In the genomic region with DNA sequence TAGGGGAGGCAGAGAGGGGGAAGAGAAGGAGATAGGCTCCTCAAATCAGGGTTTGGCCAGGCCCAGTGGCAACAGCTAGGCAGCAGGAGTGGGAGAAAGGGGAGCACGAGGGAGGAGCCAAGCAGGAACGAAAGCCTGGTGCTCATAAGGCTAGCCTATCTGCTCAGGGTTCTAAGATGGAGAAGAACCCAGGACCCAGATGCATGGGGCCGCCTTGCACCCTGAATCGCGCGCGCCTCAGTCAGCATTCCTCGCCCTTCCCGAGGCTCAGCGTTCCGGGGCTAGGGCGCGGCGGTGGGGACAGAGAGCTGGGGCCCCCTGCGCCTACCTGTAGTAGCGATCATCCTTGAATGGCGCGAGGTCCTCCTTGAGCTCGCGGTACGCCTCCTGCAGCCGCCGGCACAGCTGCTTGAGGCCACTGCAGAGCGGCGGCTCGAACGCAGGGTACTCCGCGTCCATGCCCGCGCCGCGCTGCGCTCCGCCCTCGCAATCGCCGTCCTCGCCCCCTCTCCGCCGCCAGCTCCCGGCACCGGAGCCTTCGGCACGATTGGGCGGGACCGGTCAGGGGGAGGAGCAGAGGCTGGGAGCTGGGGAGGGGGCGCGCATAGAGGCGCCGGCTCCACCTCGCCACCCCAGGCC, we compare ENCODE assay signal across 8 mouse cellular contexts.
DNase-seq lines count a peak whose midpoint lies in the region; ATAC-seq and TF ChIP-seq lines count a peak whose summit lies in the region.
"Not testable (repeated sequence)": the region's sequence is repeated elsewhere in the genome, so short reads cannot be mapped to it uniquely, and the experiment has no call there.

No protein-coding gene starts in this region.

- H3K9me3 ChIP-seq in E14TG2a.4 (ENCODE audit: low read length), result peaks cover 22% of the 10 kb centered on the region
- H3K9me3 ChIP-seq in forebrain, embryonic 14.5 days (replicated peaks; ENCODE audit: control insufficient read depth, low read length); hindbrain, embryonic 10.5 days; limb, embryonic 13.5 days; midbrain, embryonic 12.5 days: not testable (repeated sequence)

- not testable (repeated sequence) for H3K27ac ChIP-seq in forebrain, embryonic 14.5 days (ENCODE audit: low read depth, low read length); hindbrain, embryonic 10.5 days; limb, embryonic 13.5 days; midbrain, embryonic 12.5 days (replicated peaks)

- ATAC-seq in forebrain, embryonic 14.5 days, result peak; percentile 81
- peak; percentile 52; the same call in 1 of the 2 replicates for ATAC-seq in limb, embryonic 13.5 days (ENCODE audit: low FRiP score, low read depth)
- ATAC-seq in midbrain, embryonic 12.5 days (ENCODE audit: low FRiP score, low read depth), result peak; percentile 65

- peak overlapping the region; percentile 50 for H3K9ac ChIP-seq in forebrain, embryonic 14.5 days (ENCODE audit: low read length)
- not testable (repeated sequence) for H3K9ac ChIP-seq in limb, embryonic 13.5 days; midbrain, embryonic 12.5 days (replicated peaks)

- DNase-seq in cerebellum, adult 9-11 months, result peak; percentile 81
- peak; percentile 51 for DNase-seq in forebrain, embryonic 14.5 days (ENCODE audit: low spot score)
- DNase-seq in hindbrain, embryonic 10.5 days (ENCODE audit: low spot score), result not testable (repeated sequence)
- peak; percentile 43 to 52 for DNase-seq in layer of hippocampus, adult 18-20 months (ENCODE audit: low spot score in 2 of 2)
- peak; percentile 76 to 85 for DNase-seq in right cerebral cortex, postnatal 10 days (ENCODE audit: low spot score in 2 of 2)

- not testable (repeated sequence) for TF ChIP-seq CTCF in E14TG2a.4 (conservative IDR thresholded peaks at IDR 0.05; ENCODE audit: low read length)

- H3K4me1 ChIP-seq in E14TG2a.4 (replicated peaks; ENCODE audit: low read depth, low read length), result peaks cover 10% of the 10 kb centered on the region
- not testable (repeated sequence) for H3K4me1 ChIP-seq in forebrain, embryonic 14.5 days (ENCODE audit: control insufficient read depth, insufficient read depth, low read length); hindbrain, embryonic 10.5 days (replicated peaks); limb, embryonic 13.5 days; midbrain, embryonic 12.5 days

- not testable (repeated sequence) for H3K36me3 ChIP-seq in E14TG2a.4 (ENCODE audit: insufficient read depth, low read length); forebrain, embryonic 14.5 days (ENCODE audit: control insufficient read depth, insufficient read depth, low read length); hindbrain, embryonic 10.5 days; limb, embryonic 13.5 days; midbrain, embryonic 12.5 days

- 0% methylated on average over 20 of the region's 52 CpGs for WGBS in forebrain, embryonic 14.5 days
- WGBS in hindbrain, embryonic 10.5 days, result under 1% methylated on average over 23 of the region's 52 CpGs
- under 1% methylated on average over 25 of the region's 52 CpGs for WGBS in limb, embryonic 13.5 days
- WGBS in midbrain, embryonic 12.5 days, result under 1% methylated on average over 25 of the region's 52 CpGs

- H3K4me3 ChIP-seq in E14TG2a.4 (replicated peaks; ENCODE audit: low read length), result peak overlapping the region; percentile 80
- H3K4me3 ChIP-seq in forebrain, embryonic 14.5 days (ENCODE audit: low read depth, low read length), result peak overlapping the region; percentile 31
- peak overlapping the region; percentile 45 for H3K4me3 ChIP-seq in hindbrain, embryonic 10.5 days
- H3K4me3 ChIP-seq in limb, embryonic 13.5 days, result peak overlapping the region; percentile 32
- H3K4me3 ChIP-seq in midbrain, embryonic 12.5 days, result peak overlapping the region; percentile 37

- peaks cover 10% of the 10 kb centered on the region for H3K27me3 ChIP-seq in E14TG2a.4 (ENCODE audit: insufficient read depth, low read length)
- H3K27me3 ChIP-seq in forebrain, embryonic 14.5 days (replicated peaks; ENCODE audit: control insufficient read depth, insufficient read depth, low read length), result not testable (repeated sequence)
- H3K27me3 ChIP-seq in hindbrain, embryonic 10.5 days (ENCODE audit: insufficient read depth, poor library complexity, severe bottlenecking), result peaks cover 12% of the 10 kb centered on the region
- peaks cover 20% of the 10 kb centered on the region for H3K27me3 ChIP-seq in limb, embryonic 13.5 days
- H3K27me3 ChIP-seq in midbrain, embryonic 12.5 days, result peaks cover 12% of the 10 kb centered on the region

- peak overlapping the region; percentile 49 for H3K4me2 ChIP-seq in forebrain, embryonic 14.5 days (ENCODE audit: low read length)
- peak overlapping the region; percentile 59 for H3K4me2 ChIP-seq in limb, embryonic 13.5 days (replicated peaks)
- peak overlapping the region; percentile 54 for H3K4me2 ChIP-seq in midbrain, embryonic 12.5 days (replicated peaks)
